Mouse (Mus musculus): Measurements from ENCODE around the gene Gas2.

DNA sequence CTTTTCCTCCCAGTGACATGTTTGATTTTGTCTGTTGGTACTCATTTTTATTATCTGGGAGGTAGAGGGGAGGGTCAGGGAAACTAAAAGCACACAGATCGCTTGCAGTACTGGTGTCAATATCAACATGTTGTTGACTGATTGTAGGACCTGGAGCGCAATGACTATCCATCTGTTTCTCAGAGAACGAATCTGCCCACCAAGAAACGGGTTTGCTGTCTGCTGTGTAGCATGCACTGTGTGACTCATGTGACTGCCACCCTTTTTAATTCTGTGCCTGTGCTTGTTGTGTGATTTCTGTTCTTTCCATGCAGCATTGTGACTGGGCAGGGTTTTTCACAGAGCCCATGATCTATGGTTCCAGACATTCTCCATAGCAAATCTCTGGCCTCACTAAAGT lies 69.4 kb downstream of the Gas2 start:
- TF ChIP-seq CEBPB (IDR thresholded peaks at IDR 0.05; ENCODE audit: insufficient read depth, poor library complexity, severe bottlenecking) (no peak), POLR2A (IDR thresholded peaks at IDR 0.05; ENCODE audit: insufficient read length, low read depth) (no peak), POLR2AphosphoS2 (IDR thresholded peaks at IDR 0.05; ENCODE audit: insufficient read length, low read depth) (no peak), USF1 (IDR thresholded peaks at IDR 0.05; ENCODE audit: low read depth) (no peak), MYOG (IDR thresholded peaks at IDR 0.05; ENCODE audit: control insufficient read depth in 1 of 3, insufficient read depth in 1 of 3, insufficient read length in 2 of 3, low read depth in 2 of 3) (no peak), TCF12 (IDR thresholded peaks at IDR 0.05; ENCODE audit: insufficient read depth, poor library complexity, severe bottlenecking) (no peak), MYOD1 (IDR thresholded peaks at IDR 0.05; ENCODE audit: control insufficient read depth in 1 of 3, insufficient read length in 2 of 3, low read depth in 2 of 3) (no peak), SRF (IDR thresholded peaks at IDR 0.05; ENCODE audit: control insufficient read depth, insufficient read length, low read depth) (no peak), MAX (IDR thresholded peaks at IDR 0.05; ENCODE audit: low read depth) (no peak), E2F4 (IDR thresholded peaks at IDR 0.05; ENCODE audit: insufficient read depth) (no peak), REST (IDR thresholded peaks at IDR 0.05; ENCODE audit: insufficient read depth, insufficient read length) (no peak)
